ENCODE assay signal across 9 mouse cellular contexts in genomic region chr10:28492870-28493269, GRCm38 (mm10).
DNase-seq lines count a peak whose midpoint lies in the region; ATAC-seq and TF ChIP-seq lines count a peak whose summit lies in the region.
"Had no signal": no experiment of that assay in that cellular context is flagged by ENCODE, and none has a peak within 500 bp of the region (broad histone marks: within the 10 kb centered on the region; RNA-seq: fewer than 3 reads in every experiment).

No protein-coding gene starts in this region.

- DNase-seq in kidney, postnatal 4 days = peak; percentile 12 to 13
- DNase-seq in kidney, postnatal 25 days = no peak
- peak; percentile 34 for DNase-seq in cerebellum, adult 9-11 months
- DNase-seq in forebrain, postnatal 0 days = no peak
- DNase-seq in mesoderm, embryonic 11.5 days (ENCODE audit: low read depth, low spot score) = peak; percentile 23
- DNase-seq in adrenal gland, adult 18-20 months (ENCODE audit: low spot score in 2 of 2) = no peak
- DNase-seq in thymus, postnatal 25 days = no peak
- DNase-seq in kidney, adult 8-10 months = no peak

- H3K9ac ChIP-seq in forebrain, postnatal 0 days = no peak overlapping the region
- H3K9ac ChIP-seq: liver, embryonic 12.5 days had no signal

- peak; percentile 21 for ATAC-seq in forebrain, postnatal 0 days
- ATAC-seq: liver, embryonic 12.5 days had no signal

- no peaks in the 10 kb centered on the region for H3K36me3 ChIP-seq in forebrain, postnatal 0 days (ENCODE audit: insufficient read depth)
- H3K36me3 ChIP-seq: liver, embryonic 12.5 days had no signal

- no peak for TF ChIP-seq CTCF in forebrain, postnatal 0 days (IDR thresholded peaks at IDR 0.05; ENCODE audit: low read depth)

- H3K27ac ChIP-seq in forebrain, postnatal 0 days (ENCODE audit: low read depth, low read length) = peak overlapping the region; percentile 73
- H3K27ac ChIP-seq: liver, embryonic 12.5 days had no signal

- peak overlapping the region; percentile 38 for H3K4me2 ChIP-seq in forebrain, postnatal 0 days (ENCODE audit: low read depth)
- H3K4me2 ChIP-seq: liver, embryonic 12.5 days had no signal

- peak overlapping the region; percentile 5 for H3K4me3 ChIP-seq in forebrain, postnatal 0 days (ENCODE audit: low read depth, low read length)
- H3K4me3 ChIP-seq: liver, embryonic 12.5 days had no signal

- H3K4me1 ChIP-seq in forebrain, postnatal 0 days (ENCODE audit: insufficient read depth) = peaks cover 5% of the 10 kb centered on the region
- H3K4me1 ChIP-seq: liver, embryonic 12.5 days had no signal

- WGBS in forebrain, postnatal 0 days = 14% methylated on average over 14 of the region's 14 CpGs

- no peaks in the 10 kb centered on the region for H3K27me3 ChIP-seq in forebrain, postnatal 0 days (ENCODE audit: insufficient read depth, low read length)
- H3K27me3 ChIP-seq: liver, embryonic 12.5 days had no signal

- no peaks in the 10 kb centered on the region for H3K9me3 ChIP-seq in forebrain, postnatal 0 days (ENCODE audit: low read length)
- H3K9me3 ChIP-seq: liver, embryonic 12.5 days had no signal

Comparison
In these comparisons a context has a peak if more than half of its experiments do, and no peak if none do; other contexts are left out.
1. DNase-seq: peak in kidney, postnatal 4 days (2 of 2), cerebellum, adult 9-11 months (single experiment) and mesoderm, embryonic 11.5 days (single experiment); none in kidney, postnatal 25 days (0 of 2), forebrain, postnatal 0 days (single experiment), adrenal gland, adult 18-20 months (0 of 2), thymus, postnatal 25 days (single experiment) and kidney, adult 8-10 months (0 of 2).